Mouse (Mus musculus): ENCODE results near the gene Notch3. TPM values are rescaled to one million over a fixed set of nuclear protein-coding genes. Genes with fewer than 3 reads are reported as not detected.

Gene Notch3
- polyA plus RNA-seq, 1 experiment from 2014 or later: 13.7 TPM

GRCm38 (mm10) chr17:32188863-32189636 lies 22.4 kb upstream of the Notch3 start, which contains the start of gene Ephx3:
Gene Ephx3 (minus strand): TSS chr17:32189549.
- H3K9me3 ChIP-seq: no peaks in the 10 kb centered on the region
- H3K36me3 ChIP-seq: no peaks in the 10 kb centered on the region
- peaks cover 19% of the 10 kb centered on the region for H3K4me1 ChIP-seq
- WGBS: 5% methylated on average over 42 of the region's 42 CpGs
- DNase-seq (ENCODE audit: low spot score): no peak
- peaks cover 39% of the 10 kb centered on the region for H3K27me3 ChIP-seq (ENCODE audit: insufficient read depth, poor library complexity, severe bottlenecking)
- H3K4me3 ChIP-seq: peak within 1 kb of the TSS; percentile 58
- H3K27ac ChIP-seq: no peak within 1 kb of the TSS

- Histone ChIP-seq H3K27ac (no peak overlapping the region), H3K4me1 (peaks cover 25% of the 10 kb centered on the region), H3K4me3 (no peak overlapping the region), H3K27me3 (ENCODE audit: insufficient read depth, poor library complexity, severe bottlenecking) (peaks cover 13% of the 10 kb centered on the region), H3K36me3 (no peaks in the 10 kb centered on the region), H3K9me3 (no peaks in the 10 kb centered on the region)
- DNase-seq (ENCODE audit: low spot score): no peak
- 33% methylated on average over 8 of the region's 8 CpGs for WGBS
Measured at GRCm38 (mm10) chr17:32183017-32183416, 16.4 kb upstream of the Notch3 start.

GRCm38 (mm10) chr17:32179621-32180491 lies 13.2 kb upstream of the Notch3 start:
- 41% methylated on average over 11 of the region's 11 CpGs for whole genome bisulfite sequencing
- H3K36me3 ChIP-seq: no peaks in the 10 kb centered on the region
- DNase-seq (ENCODE audit: low spot score): no peak
- no peak overlapping the region for H3K4me3 ChIP-seq
- no peaks in the 10 kb centered on the region for H3K9me3 ChIP-seq
- H3K4me1 ChIP-seq: peaks cover 25% of the 10 kb centered on the region
- 0 out of 2 replicates have a peak overlapping the region, but pooled peaks have one; percentile 25 for H3K27ac ChIP-seq
- peaks cover 3% of the 10 kb centered on the region; the same call in 1 of the 2 replicates for H3K27me3 ChIP-seq (ENCODE audit: insufficient read depth, poor library complexity, severe bottlenecking)

- peaks cover 25% of the 10 kb centered on the region for H3K4me1 ChIP-seq
- H3K9me3 ChIP-seq: no peaks in the 10 kb centered on the region
- WGBS: 83% methylated on average over 4 of the region's 4 CpGs
- H3K27ac ChIP-seq: no peak overlapping the region
- no peak overlapping the region for H3K4me3 ChIP-seq
- H3K27me3 ChIP-seq (ENCODE audit: insufficient read depth, poor library complexity, severe bottlenecking): no peaks in the 10 kb centered on the region
- no peak for DNase-seq (ENCODE audit: low spot score)
- no peaks in the 10 kb centered on the region for H3K36me3 ChIP-seq
Measured at GRCm38 (mm10) chr17:32176919-32177318, 10.3 kb upstream of the Notch3 start.

- Histone ChIP-seq H3K4me1 (peaks cover 6% of the 10 kb centered on the region), H3K36me3 (no peaks in the 10 kb centered on the region), H3K9me3 (no peaks in the 10 kb centered on the region), H3K27ac (no peak overlapping the region), H3K27me3 (ENCODE audit: insufficient read depth, poor library complexity, severe bottlenecking) (no peaks in the 10 kb centered on the region), H3K4me3 (no peak overlapping the region)
- 58% methylated on average over 7 of the region's 7 CpGs for WGBS
- DNase-seq (ENCODE audit: low spot score): no peak
Measured at GRCm38 (mm10) chr17:32173166-32173565, 6.5 kb upstream of the Notch3 start.

- Histone ChIP-seq H3K27me3 (ENCODE audit: insufficient read depth, poor library complexity, severe bottlenecking) (no peaks in the 10 kb centered on the region), H3K9me3 (no peaks in the 10 kb centered on the region), H3K4me3 (no peak overlapping the region), H3K27ac (no peak overlapping the region), H3K36me3 (no peaks in the 10 kb centered on the region), H3K4me1 (peaks cover 6% of the 10 kb centered on the region)
- no peak for DNase-seq (ENCODE audit: low spot score)
- 56% methylated on average over 2 of the region's 2 CpGs for WGBS
Measured at GRCm38 (mm10) chr17:32172485-32172884, 5.8 kb upstream of the Notch3 start.

- Histone ChIP-seq H3K27ac (no peak overlapping the region), H3K9me3 (no peaks in the 10 kb centered on the region), H3K27me3 (ENCODE audit: insufficient read depth, poor library complexity, severe bottlenecking) (no peaks in the 10 kb centered on the region), H3K36me3 (no peaks in the 10 kb centered on the region), H3K4me1 (peaks cover 23% of the 10 kb centered on the region), H3K4me3 (no peak overlapping the region)
- DNase-seq (ENCODE audit: low spot score): no peak
- 75% methylated on average over 4 of the region's 4 CpGs for WGBS
Measured at GRCm38 (mm10) chr17:32169518-32170225, 3.0 kb upstream of the Notch3 start.

GRCm38 (mm10) chr17:32165803-32166595 lies 653 bp downstream of the Notch3 start:
- under 1% methylated on average over 41 of the region's 43 CpGs for WGBS
- peak; percentile 92 for DNase-seq (ENCODE audit: low spot score)
- Histone ChIP-seq H3K36me3 (no peaks in the 10 kb centered on the region), H3K27ac (peak overlapping the region; percentile 92), H3K27me3 (ENCODE audit: insufficient read depth, poor library complexity, severe bottlenecking) (peaks cover 23% of the 10 kb centered on the region; the same call in 1 of the 2 replicates), H3K9me3 (no peaks in the 10 kb centered on the region), H3K4me1 (peaks cover 34% of the 10 kb centered on the region), H3K4me3 (peak overlapping the region; percentile 83)

- DNase-seq (ENCODE audit: low spot score): no peak
- H3K4me3 ChIP-seq: peak overlapping the region; percentile 83
- 7% methylated on average over 9 of the region's 9 CpGs for WGBS
- no peaks in the 10 kb centered on the region for H3K9me3 ChIP-seq
- peak overlapping the region; percentile 92 for H3K27ac ChIP-seq
- peaks cover 34% of the 10 kb centered on the region for H3K4me1 ChIP-seq
- H3K36me3 ChIP-seq: no peaks in the 10 kb centered on the region
- H3K27me3 ChIP-seq (ENCODE audit: insufficient read depth, poor library complexity, severe bottlenecking): peaks cover 23% of the 10 kb centered on the region; the same call in 1 of the 2 replicates
Measured at GRCm38 (mm10) chr17:32165266-32165802, 1.3 kb downstream of the Notch3 start.

- Histone ChIP-seq H3K4me1 (peaks cover 34% of the 10 kb centered on the region), H3K36me3 (no peaks in the 10 kb centered on the region), H3K9me3 (no peaks in the 10 kb centered on the region), H3K27me3 (ENCODE audit: insufficient read depth, poor library complexity, severe bottlenecking) (peaks cover 23% of the 10 kb centered on the region; the same call in 1 of the 2 replicates), H3K4me3 (0 out of 2 replicates have a peak overlapping the region, but pooled peaks have one; percentile 83), H3K27ac (no peak overlapping the region)
- DNase-seq (ENCODE audit: low spot score): no peak
Measured at GRCm38 (mm10) chr17:32164780-32165179, 1.9 kb downstream of the Notch3 start.

GRCm38 (mm10) chr17:32163910-32164650 lies 2.6 kb downstream of the Notch3 start:
- DNase-seq (ENCODE audit: low spot score): no peak
- H3K4me1 ChIP-seq: peaks cover 34% of the 10 kb centered on the region
- no peak overlapping the region for H3K27ac ChIP-seq
- WGBS: 66% methylated on average over 6 of the region's 6 CpGs
- H3K4me3 ChIP-seq: no peak overlapping the region
- peaks cover 23% of the 10 kb centered on the region; the same call in 1 of the 2 replicates for H3K27me3 ChIP-seq (ENCODE audit: insufficient read depth, poor library complexity, severe bottlenecking)
- H3K36me3 ChIP-seq: no peaks in the 10 kb centered on the region
- H3K9me3 ChIP-seq: no peaks in the 10 kb centered on the region

Data from heart, embryonic 10.5 days (tissue).